Mouse (Mus musculus) ES-E14 (cell line): ENCODE results near the gene Macrod2. TPM values are rescaled to one million over a fixed set of nuclear protein-coding genes. Genes with fewer than 3 reads are reported as not detected.

Experiments used
- DNase-seq: peaks from one replicate; pipeline ENCODE4 v3.0.0-alpha.2; 2013; ENCODE audit warnings: low read depth, low spot score
- H3K27ac ChIP-seq: 2 replicates; pipeline ENCODE4 v1.5.1; 2012; ENCODE audit warnings: low read depth, mild to moderate bottlenecking, low read length, moderate library complexity, mixed read lengths; ENCODE audit not compliant: poor library complexity, insufficient read depth, severe bottlenecking
- H3K36me3 ChIP-seq: 2 replicates; pipeline ENCODE4 v1.6.1; 2012; ENCODE audit warnings: mild to moderate bottlenecking, low read length, moderate library complexity, mixed read lengths; ENCODE audit not compliant: control insufficient read depth, poor library complexity, insufficient read depth, severe bottlenecking
- H3K4me1 ChIP-seq, 2 experiments: fragments of 150-350 bp in 1 of 2; sonication (generic) in 1 of 2; 2 replicates each; pipeline ENCODE4 v1.6.1; 2012; ENCODE audit warnings: low read length in 2 of 2, mild to moderate bottlenecking in 1 of 2, mixed read lengths in 1 of 2; ENCODE audit not compliant: control insufficient read depth in 2 of 2, insufficient read depth in 2 of 2, poor library complexity in 1 of 2
- H3K4me3 ChIP-seq, 2 experiments: fragments of 150-350 bp in 1 of 2; sonication (generic) in 1 of 2; 2 replicates each; pipeline ENCODE4 v1.5.1; 2012; ENCODE audit warnings: low read length in 2 of 2, low read depth in 1 of 2, mild to moderate bottlenecking in 1 of 2, mixed read lengths in 1 of 2; ENCODE audit not compliant: insufficient read depth in 1 of 2, poor library complexity in 1 of 2, severe bottlenecking in 1 of 2
- H3K9ac ChIP-seq: 2 replicates; pipeline ENCODE4 v1.6.1; 2012; ENCODE audit warnings: low read depth, mild to moderate bottlenecking, low read length, mixed read lengths; ENCODE audit not compliant: poor library complexity, insufficient read depth, severe bottlenecking
- H3K9me3 ChIP-seq: fragments of 150-350 bp; sonication (generic); 2 replicates; pipeline ENCODE4 v1.6.1; 2012; ENCODE audit warnings: low read depth, mild to moderate bottlenecking, low read length; ENCODE audit not compliant: control insufficient read depth, insufficient read depth
- CHD2 ChIP-seq: IDR thresholded peaks from 2 replicates; pipeline ENCODE4 v1.6.1; 2014; ENCODE audit warnings: mild to moderate bottlenecking, low read depth, low read length, inconsistent platforms
- HCFC1 ChIP-seq: IDR thresholded peaks from 2 replicates; pipeline ENCODE4 v1.6.1; 2012; ENCODE audit warnings: low read length, inconsistent platforms, borderline replicate concordance; ENCODE audit not compliant: insufficient read depth
- MAFK ChIP-seq: IDR thresholded peaks from 2 replicates; pipeline ENCODE4 v1.6.1; 2014; ENCODE audit warnings: mild to moderate bottlenecking, low read depth, low read length, inconsistent platforms; ENCODE audit not compliant: insufficient read depth
- ZC3H11A ChIP-seq: IDR thresholded peaks from 2 replicates; pipeline ENCODE4 v1.6.1; 2012; ENCODE audit warnings: low read depth, mild to moderate bottlenecking, inconsistent platforms, low read length, borderline replicate concordance
- ZNF384 ChIP-seq: IDR thresholded peaks from 2 replicates; pipeline ENCODE4 v1.6.1; 2012; ENCODE audit warnings: low read depth, low read length, inconsistent platforms
- in situ Hi-C, 2 experiments: fragments of 600-800 bp; cut with MboI; formaldehyde crosslinking; loops; one replicate each; pipeline ENCODE4 v1.15.1; 2025; ENCODE audit warnings: low sequenced_read_pairs in 2 of 2, inconsistent platforms in 1 of 2; ENCODE audit not compliant: unreplicated experiment in 2 of 2
- total RNA-seq: library from RNA; depleted of rRNA; stranded (reverse); fragments of 300-350 nt; gene quantifications from 2 replicates; pipeline ENCODE4 v1.2.3, GENCODE M21; 2012

Gene Macrod2
- total RNA-seq, 1 experiment, result 12.7 TPM

DNA sequence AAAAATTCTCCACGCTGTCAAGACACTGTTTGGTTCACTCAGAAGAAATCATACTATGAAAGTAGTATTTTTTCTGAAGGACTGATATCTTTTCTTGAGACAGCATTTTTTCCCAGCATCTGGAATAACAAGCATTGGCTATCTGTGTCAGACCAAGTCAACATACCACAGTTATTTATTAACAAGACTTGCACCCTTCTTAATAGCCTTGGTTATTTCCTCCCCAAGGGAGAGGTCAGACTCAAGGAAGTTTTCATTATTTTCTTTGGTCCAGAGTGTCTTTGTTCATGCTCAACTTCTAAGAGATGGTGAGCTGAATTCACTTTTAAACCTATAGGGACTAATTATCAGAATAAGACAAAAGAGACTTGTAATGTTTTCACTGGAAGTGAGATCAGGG is 728.8 kb downstream of the Macrod2 start:
- Histone ChIP-seq H3K27ac (no peak overlapping the region), H3K4me3 (no peak overlapping the region), H3K4me1 (no peaks in the 10 kb centered on the region), H3K9ac (no peak overlapping the region), H3K36me3 (no peaks in the 10 kb centered on the region), H3K9me3 (no peaks in the 10 kb centered on the region)
- no peak for DNase-seq
- TF ChIP-seq ZC3H11A, result no peak
- no peak for TF ChIP-seq CHD2
- TF ChIP-seq ZNF384, result no peak
- TF ChIP-seq MAFK, result no peak
- TF ChIP-seq HCFC1, result no peak
- in situ Hi-C loops, result no loop called here

DNA sequence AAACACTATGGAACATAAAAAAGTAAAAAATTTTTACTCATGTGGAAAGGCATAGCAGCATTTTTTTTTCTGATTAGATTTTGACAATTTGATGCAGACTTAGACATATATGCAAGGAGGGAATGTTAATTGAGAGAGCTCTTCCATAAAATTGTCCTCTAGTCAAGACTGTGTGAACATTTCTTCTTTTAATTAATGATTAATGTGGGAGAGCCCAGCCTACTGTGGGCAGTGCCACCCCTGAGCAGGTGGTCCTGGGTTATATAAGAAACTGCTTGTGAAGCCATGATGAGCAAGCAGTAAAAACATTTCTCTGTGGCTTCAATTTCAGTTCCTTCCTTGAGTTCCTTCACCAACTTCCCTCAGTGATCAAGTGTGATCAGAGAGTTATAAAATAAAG is 730.5 kb downstream of the Macrod2 start:
- Histone ChIP-seq H3K9ac (no peak overlapping the region), H3K4me1 (no peaks in the 10 kb centered on the region), H3K4me3 (no peak overlapping the region), H3K9me3 (no peaks in the 10 kb centered on the region), H3K27ac (no peak overlapping the region), H3K36me3 (no peaks in the 10 kb centered on the region)
- TF ChIP-seq CHD2, result no peak
- TF ChIP-seq HCFC1, result no peak
- TF ChIP-seq MAFK, result no peak
- TF ChIP-seq ZC3H11A, result no peak
- TF ChIP-seq ZNF384, result no peak
- in situ Hi-C loops, result no loop called here
- DNase-seq, result no peak

DNA sequence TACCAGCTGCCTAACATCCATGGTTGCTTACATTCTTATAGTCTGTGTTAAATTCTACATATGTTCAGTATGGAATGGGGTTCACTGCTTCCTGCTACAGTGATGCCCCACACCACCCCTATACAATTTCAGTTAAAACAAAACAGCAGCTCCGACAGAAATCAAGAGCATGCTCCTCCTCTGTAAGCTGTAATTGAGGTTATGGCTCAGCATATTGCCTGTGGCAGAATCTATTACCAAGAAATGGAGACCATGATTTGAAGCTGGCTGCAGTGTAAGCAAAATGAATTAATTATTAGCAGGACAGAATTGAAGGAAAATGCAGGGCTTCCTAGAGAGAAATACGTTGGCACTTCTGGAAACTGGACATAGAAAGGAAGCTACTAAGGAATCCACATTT is 747.2 kb downstream of the Macrod2 start:
- Histone ChIP-seq H3K27ac (no peak overlapping the region), H3K9ac (no peak overlapping the region), H3K4me1 (no peaks in the 10 kb centered on the region), H3K36me3 (no peaks in the 10 kb centered on the region), H3K9me3 (no peaks in the 10 kb centered on the region), H3K4me3 (no peak overlapping the region)
- in situ Hi-C loops, result no loop called here
- no peak for TF ChIP-seq HCFC1
- DNase-seq, result no peak

DNA sequence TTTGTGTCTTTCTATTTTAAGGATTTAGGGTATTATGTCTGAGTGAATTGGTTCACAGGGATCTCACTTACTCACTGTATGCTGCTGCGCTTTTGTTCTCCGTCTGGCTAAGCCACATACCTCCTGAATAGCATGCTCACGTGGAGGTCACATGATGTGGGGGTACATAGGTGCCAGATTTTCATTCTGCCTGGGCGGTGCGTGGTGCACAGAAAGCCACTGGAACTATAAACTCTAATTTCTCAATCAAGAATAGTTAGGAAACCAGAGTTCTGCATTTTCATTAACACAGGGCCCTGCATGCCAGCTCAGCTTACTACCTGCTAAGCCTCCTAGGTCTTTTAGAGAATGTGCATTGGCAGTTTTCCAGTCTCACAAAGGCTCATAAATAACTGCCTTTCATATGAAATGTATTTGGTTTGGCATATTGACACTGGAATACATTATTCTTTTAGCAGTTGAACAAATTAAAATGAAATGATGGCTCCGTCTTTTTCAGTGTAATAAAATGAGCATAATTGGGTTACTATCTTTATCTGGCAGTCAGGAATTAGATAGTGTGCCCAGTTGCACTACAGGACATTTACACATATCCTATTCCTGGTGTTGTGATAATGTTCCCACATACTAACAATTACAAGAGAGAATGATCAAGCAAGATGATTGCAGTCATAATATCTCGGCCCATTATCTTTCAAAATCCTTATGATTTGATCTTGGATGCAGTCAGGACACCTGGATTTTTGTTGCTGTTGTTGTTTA is 757.1 kb downstream of the Macrod2 start:
- DNase-seq, result no peak
- Histone ChIP-seq H3K4me3 (no peak overlapping the region), H3K9me3 (no peaks in the 10 kb centered on the region), H3K4me1 (no peaks in the 10 kb centered on the region), H3K27ac (no peak overlapping the region), H3K36me3 (no peaks in the 10 kb centered on the region), H3K9ac (no peak overlapping the region)
- TF ChIP-seq CHD2, result no peak
- TF ChIP-seq MAFK, result no peak
- TF ChIP-seq HCFC1, result no peak
- TF ChIP-seq ZC3H11A, result no peak
- no peak for TF ChIP-seq ZNF384
- in situ Hi-C loops, result no loop called here

DNA sequence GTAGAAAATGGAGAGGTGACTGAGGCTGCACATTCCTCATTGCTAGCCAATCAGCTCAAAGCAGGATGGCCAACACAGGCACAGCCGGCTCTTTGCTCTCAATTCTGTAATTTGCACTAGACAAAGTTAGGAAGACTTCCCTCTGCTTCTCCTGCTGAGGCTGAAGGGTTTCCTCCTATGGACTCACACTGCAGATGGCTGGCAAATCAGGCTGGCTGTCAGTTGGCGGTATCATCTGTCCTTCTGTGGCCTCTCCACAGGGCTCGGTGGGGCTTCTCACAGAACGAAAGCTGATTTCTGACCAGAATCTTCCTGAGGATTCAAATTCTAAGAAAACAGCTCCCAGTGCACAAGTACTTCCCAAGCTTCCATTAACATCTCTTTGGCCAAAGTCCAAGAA is 760.9 kb downstream of the Macrod2 start:
- in situ Hi-C loops, result no loop called here
- Histone ChIP-seq H3K4me1 (no peaks in the 10 kb centered on the region), H3K9ac (no peak overlapping the region), H3K4me3 (no peak overlapping the region), H3K36me3 (no peaks in the 10 kb centered on the region), H3K27ac (no peak overlapping the region), H3K9me3 (no peaks in the 10 kb centered on the region)
- TF ChIP-seq MAFK, result no peak
- no peak for DNase-seq
